Mouse (Mus musculus) kidney, postnatal 10 days (tissue): Measurements from ENCODE around the gene Msi2.

Source experiments
- DNase-seq: peaks from one replicate; pipeline ENCODE4 v3.0.0; 2021; ENCODE audit warnings: mixed read lengths

The Msi2 gene

GRCm38 (mm10) chr11:88431363-88432269, 286.7 kb downstream of the Msi2 start:
- DNase-seq: no peak

DNA sequence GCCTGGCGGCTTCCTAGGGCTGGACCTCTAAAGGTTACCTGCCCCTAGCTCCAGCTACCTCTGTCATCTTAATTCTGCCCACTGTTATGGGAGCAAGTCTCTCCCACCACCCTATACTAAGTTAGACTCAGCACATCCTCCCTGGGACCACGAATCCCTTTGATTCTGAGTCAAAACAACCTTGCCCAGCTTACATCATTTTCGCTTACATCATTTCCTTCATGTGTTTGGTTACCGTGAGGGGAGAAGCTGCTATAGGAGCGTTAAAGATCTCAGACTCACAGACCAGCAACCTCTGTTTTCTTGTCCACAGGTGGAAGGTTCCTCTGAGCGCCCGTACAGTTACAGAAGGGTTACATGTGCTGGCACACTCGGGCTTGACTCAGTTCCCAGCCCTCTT, 288.0 kb downstream of the Msi2 start:
- no peak for DNase-seq

GRCm38 (mm10) chr11:88429680-88430079, 288.6 kb downstream of the Msi2 start:
- DNase-seq: no peak

- peak; percentile 43 for DNase-seq
These were observed 292.6 kb downstream of the Msi2 start for GRCm38 (mm10) chr11:88425631-88426101.

- no peak for DNase-seq
These were observed 294.1 kb downstream of the Msi2 start for GRCm38 (mm10) chr11:88424034-88424767.

GRCm38 (mm10) chr11:88421057-88421578, 297.2 kb downstream of the Msi2 start:
- no peak for DNase-seq

- no peak for DNase-seq
These were observed 298.5 kb downstream of the Msi2 start for GRCm38 (mm10) chr11:88419657-88420366.

GRCm38 (mm10) chr11:88419064-88419463, 299.2 kb downstream of the Msi2 start:
- DNase-seq: no peak

DNA sequence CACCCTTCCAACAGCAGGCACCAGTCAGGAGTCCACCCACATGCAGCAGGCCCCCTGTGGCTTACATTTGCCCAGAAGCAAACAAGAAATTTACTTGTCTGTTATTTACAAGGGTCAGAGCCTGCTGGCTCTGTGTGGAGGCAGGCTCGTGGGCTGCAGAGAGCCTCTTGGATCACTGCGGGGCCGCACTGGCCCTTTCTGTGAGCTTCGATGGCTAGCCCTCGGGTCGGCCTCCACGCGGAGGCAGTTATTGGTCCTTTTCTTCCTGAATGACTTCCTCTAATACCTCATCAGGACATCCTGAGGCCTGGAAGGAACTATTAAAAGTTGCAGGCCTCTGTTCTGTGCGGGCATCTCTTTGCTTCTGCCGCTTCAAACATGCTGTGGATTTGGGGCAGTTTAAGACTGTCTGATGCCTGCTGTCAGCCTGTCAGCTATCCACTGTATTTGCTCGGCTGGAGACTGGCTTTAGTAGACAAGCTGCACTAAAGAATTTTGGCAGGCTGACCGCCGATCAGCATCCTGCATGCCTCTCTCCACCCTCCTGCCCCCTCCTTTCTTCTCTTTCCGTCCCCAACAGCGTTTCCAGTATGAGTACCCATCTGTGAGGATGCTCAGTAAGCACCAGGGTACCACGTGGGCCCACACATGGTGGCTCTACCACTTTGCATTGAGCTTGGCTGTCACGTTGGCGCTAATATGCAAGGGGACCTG, 304.0 kb downstream of the Msi2 start:
- DNase-seq: peak; percentile 38

DNA sequence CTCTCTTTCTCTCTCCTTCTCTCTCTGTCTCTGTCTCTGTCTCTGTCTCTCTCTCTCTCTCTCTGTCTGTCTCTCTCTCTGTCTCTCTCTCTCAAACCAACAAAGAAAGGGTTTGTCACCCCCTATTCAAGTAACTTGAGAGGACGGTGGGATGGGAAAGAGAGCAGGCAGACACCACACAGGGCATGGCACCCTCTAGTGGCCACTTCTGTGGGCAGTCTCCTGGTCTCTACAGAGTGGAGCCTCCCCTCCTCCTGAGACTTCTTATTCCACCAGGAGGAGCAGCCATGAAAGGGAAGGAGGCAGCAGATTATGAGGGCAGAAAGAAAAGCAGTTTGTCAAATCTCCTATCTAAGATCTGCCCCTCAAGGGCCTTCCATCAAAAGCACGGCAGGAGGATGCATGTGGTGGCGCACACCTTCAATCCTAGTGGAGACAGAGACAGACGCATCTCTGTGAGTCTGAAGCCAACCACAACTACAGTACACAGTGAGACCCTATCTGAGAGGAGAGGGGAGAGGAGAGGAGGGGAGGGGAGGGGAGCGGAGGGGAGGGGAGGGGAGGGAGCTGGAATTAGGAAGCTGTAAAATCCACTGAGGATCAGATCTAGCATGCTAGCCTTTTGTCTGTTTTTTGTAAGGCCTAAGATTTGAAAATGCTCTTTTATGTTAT, 305.8 kb downstream of the Msi2 start:
- peak; percentile 89 for DNase-seq

GRCm38 (mm10) chr11:88408305-88408704, 310.0 kb downstream of the Msi2 start:
- DNase-seq: no peak

- DNase-seq: no peak
These were observed 311.9 kb downstream of the Msi2 start for GRCm38 (mm10) chr11:88406408-88406915.

GRCm38 (mm10) chr11:88404816-88405613, 313.3 kb downstream of the Msi2 start:
- peak; percentile 64 for DNase-seq

- DNase-seq: peak; percentile 20
These were observed 314.1 kb downstream of the Msi2 start for GRCm38 (mm10) chr11:88404247-88404677.

DNA sequence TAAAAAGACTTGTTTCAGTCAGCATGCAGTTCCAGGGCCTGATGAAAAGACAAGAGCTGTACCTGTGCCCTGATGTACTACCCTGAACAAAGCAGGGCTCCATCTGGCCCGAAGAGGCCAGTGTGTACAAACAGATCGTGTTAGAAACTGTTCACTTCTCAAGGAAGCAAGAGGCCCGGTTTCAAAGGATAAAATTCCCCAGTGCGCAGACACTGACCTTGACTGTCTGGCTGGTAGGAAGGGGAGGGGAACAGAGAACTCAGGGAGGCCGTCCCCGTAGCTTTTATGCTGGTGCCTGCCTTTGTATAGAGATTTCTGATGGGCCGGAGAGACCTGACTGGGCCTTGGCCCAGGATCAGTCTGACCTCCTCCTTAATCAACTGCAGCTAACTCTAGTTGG, 316.0 kb downstream of the Msi2 start:
- DNase-seq: no peak

DNA sequence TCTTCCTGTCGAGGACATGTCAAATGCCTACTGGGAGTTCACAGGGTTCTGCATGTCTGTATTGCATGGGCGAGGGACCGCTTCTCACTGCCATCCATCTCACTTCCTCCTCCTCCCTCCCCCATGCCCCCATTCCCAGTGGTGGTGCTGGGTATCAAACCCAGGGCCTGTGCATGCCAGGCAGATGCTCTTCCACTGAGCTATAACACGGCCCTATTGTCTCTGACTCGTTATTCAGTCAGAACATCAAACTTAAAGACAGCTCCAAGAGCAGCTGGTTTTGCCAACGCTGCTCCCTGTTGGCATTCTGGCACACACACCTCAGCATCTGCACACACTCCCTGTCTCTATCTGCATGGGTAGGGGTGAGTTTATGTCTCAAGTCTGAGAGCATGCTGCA, 317.0 kb downstream of the Msi2 start:
- no peak for DNase-seq

- DNase-seq: no peak
These were observed 317.4 kb downstream of the Msi2 start for GRCm38 (mm10) chr11:88400926-88401325.

GRCm38 (mm10) chr11:88400235-88400634, 318.1 kb downstream of the Msi2 start:
- DNase-seq: no peak

GRCm38 (mm10) chr11:88399431-88399830, 318.9 kb downstream of the Msi2 start:
- DNase-seq: no peak

- DNase-seq: no peak
These were observed 319.3 kb downstream of the Msi2 start for GRCm38 (mm10) chr11:88399028-88399427.
